Mouse (Mus musculus): ENCODE results near the gene Hnrnph2. TPM values are rescaled to one million over a fixed set of nuclear protein-coding genes. Genes with fewer than 3 reads are reported as not detected.

Hnrnph2 gene
- total RNA-seq, 2 experiments from 2014 or later: 132 to 133 TPM

DNA sequence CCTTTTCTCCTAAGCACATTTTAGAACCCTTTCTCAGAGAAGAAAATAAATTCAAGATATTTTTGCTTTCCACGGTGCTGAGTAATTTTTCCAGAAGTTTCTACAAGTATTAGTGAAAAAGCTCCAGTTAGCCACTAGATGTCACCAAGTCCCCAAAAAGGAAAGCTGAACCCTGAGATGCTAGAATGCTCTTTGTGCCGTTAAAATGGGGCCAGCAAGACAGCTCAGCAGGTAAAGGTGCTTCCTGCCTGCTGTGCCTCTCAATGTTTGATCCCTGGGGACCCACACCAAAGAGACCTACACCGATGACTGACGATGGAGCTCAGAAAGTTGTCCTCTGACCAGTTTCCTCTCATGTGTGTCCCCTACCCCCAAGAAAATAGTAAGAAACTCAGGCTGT lies 8.5 kb downstream of the Hnrnph2 start:
- DNase-seq (ENCODE audit: extremely low spot score in 1 of 2, low spot score in 2 of 2): no peak
- intact Hi-C loops (cut with DNase I): loop anchor here (10.0 kb wide), 1 partner anchor 305 kb away; no protein-coding TSS in a partner anchor

DNA sequence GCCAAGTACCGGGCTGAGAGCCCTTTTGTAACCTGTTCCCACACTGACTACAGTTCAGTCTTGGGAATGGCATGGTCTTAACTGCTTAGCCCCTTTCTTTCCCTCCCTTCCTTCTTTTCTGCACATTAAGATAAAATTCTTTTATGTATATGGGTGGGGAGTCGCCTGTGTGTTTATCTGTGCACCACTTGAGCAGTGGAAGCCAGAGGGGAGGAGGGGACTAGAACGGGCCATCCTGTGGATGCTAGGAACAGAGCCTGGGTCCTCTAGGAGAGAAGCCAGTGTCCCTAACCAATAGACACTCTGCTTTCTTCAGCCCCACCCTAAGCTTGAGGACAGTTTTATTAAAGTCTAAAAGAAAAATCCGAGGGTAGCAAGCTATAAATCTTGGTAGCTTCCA lies 10.0 kb downstream of the Hnrnph2 start:
- intact Hi-C loops (cut with DNase I): loop anchor here (5.0 kb wide), 1 partner anchor 106 kb away; the partner anchor contains the start of gene Armcx1
- no peak for DNase-seq (ENCODE audit: extremely low spot score in 1 of 2, low spot score in 2 of 2)

DNA sequence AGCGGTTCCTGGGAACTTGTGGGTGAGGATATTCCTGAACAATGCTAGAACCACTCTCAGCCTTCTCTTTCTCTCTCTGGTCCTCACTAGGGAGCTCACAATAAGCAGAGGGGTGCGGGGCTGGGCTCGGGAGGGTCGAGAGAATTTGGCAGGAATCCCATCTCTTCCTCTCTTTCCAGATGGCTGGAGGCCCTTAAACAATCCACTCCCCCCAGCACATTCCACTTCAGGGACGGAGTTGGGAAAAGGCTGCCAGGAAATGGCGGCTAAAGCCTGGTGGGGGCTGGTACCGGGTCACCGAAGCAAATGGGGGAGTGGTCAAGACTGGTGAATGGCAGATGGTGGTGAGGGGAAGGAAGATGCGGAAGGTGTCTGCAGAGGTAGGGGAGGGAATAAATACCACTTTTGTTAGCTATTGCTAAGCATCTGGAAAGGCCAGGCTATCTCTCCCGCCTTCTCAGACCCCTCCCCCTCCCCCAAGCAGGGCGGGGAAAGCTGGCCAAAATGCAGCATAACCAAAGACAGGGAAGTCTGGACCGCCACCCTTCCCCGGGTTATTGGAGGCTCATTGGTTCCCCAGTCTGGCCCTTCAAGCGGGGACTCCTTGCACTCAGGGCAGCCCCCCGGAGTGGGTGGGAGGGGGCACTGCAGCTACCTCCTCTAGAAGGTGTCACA lies 11.4 kb downstream of the Hnrnph2 start:
- intact Hi-C loops (cut with DNase I): loop anchor here (5.0 kb wide), 1 partner anchor 105 kb away; the partner anchor contains the start of gene Armcx1
- DNase-seq (ENCODE audit: extremely low spot score in 1 of 2, low spot score in 2 of 2): peak in 1 of 2 experiments; percentile 62

GRCm38 (mm10) chrX:134614306-134614705 lies 13.3 kb downstream of the Hnrnph2 start:
- no peak for DNase-seq (ENCODE audit: extremely low spot score in 1 of 2, low spot score in 2 of 2)
- intact Hi-C loops (cut with DNase I): loop anchor here (5.0 kb wide), 1 partner anchor 103 kb away; the partner anchor contains the start of gene Armcx1

GRCm38 (mm10) chrX:134619695-134620094 lies 18.7 kb downstream of the Hnrnph2 start:
- intact Hi-C loops (cut with DNase I): no loop called here
- no peak for DNase-seq (ENCODE audit: extremely low spot score in 1 of 2, low spot score in 2 of 2)

DNA sequence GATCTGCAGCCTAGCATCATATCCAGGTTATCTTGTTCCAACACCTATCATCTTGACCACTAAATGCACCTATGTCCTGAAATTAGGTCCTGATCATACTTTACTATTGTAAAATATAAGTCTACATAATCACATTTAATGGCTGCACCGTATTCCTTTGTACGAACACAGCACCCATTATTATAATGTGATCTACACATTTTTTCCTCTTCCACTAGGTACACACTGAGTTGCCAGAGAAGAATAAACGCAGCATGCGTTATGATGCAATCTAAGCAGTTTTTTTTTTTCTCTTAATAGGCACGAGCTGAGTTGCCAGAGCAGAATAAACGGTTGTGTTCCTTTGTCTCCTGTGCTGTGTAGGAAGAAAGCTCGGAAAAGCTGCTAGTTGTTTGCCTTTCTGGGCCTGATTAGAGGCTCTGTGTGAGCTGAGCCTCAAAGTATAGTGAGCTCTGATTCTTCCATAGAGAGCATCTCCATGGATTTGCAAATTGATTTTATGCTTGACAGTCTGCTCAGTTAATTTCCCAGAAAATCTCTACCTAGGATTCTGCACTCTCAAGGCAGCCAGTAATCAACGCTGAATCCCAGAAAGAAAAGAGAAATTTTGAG lies 19.4 kb downstream of the Hnrnph2 start:
- intact Hi-C loops (cut with DNase I): no loop called here
- no peak for DNase-seq (ENCODE audit: extremely low spot score in 1 of 2, low spot score in 2 of 2)

- intact Hi-C loops (cut with DNase I): no loop called here
Observed at GRCm38 (mm10) chrX:134621685-134622084, 20.7 kb downstream of the Hnrnph2 start.

DNA sequence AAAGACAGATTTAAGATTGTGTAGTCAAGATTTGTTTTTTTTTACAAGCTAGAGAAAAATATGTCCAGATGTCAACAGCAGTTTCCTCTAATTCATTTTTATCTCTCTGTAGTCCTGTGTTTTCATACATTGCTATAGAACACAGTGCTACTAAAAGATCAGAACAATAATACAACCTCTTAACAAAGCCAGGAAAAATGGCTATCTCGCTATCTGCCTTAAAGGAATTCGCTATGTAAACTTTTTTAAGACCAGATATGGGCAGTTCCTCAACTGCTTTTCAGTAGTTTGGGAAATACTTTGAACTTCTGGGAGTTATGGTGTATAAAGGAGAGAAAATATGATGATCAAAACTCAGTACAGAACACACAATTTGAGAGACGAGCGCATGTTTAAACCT lies 22.4 kb downstream of the Hnrnph2 start:
- DNase-seq (ENCODE audit: extremely low spot score in 1 of 2, low spot score in 2 of 2): no peak
- intact Hi-C loops (cut with DNase I): no loop called here

More at GRCm38 (mm10) chrX:134621685-134622084, 20.7 kb downstream of the Hnrnph2 start:
- DNase-seq (ENCODE audit: extremely low spot score in 1 of 2, low spot score in 2 of 2): no peak

DNA sequence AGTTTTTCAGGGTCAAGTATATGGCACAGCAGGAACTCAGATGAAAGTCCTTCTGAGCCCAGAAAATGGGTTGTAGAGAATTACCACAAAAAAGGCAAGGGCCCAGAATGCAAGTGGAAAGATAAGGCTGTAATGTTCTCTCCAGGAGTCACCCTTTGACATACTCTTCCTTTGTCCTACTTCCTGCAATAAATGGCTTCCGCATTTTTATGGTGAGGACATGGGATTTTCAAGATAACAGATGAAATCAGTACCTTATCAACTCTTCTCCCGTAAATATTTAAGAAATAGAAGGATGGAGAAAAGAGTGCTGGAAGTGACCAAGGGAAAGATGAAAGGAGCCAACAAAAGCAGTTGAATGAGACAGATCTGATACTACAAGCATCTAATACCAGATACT lies 27.2 kb downstream of the Hnrnph2 start:
- intact Hi-C loops (cut with DNase I): no loop called here
- no peak for DNase-seq (ENCODE audit: extremely low spot score in 1 of 2, low spot score in 2 of 2)

DNA sequence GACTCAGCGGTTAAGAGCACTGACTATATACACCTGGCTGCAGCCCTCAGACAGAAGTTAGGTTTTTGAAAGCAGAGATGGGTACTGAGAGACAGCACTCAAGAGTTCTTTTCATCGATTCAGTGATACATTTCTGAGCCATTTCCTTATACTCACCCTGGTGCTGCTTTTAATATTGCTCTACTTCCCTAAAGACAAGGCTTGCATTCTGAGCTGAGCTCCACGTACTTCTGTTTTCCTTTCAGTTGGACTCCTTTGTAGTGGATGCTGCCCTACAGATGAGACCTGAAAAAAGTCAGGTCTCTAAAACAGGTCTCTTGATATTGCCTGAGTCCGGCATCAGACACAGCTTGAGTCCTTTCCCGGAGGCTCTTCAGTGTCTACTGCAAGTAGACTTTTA lies 31.7 kb downstream of the Hnrnph2 start:
- intact Hi-C loops (cut with DNase I): no loop called here

DNA sequence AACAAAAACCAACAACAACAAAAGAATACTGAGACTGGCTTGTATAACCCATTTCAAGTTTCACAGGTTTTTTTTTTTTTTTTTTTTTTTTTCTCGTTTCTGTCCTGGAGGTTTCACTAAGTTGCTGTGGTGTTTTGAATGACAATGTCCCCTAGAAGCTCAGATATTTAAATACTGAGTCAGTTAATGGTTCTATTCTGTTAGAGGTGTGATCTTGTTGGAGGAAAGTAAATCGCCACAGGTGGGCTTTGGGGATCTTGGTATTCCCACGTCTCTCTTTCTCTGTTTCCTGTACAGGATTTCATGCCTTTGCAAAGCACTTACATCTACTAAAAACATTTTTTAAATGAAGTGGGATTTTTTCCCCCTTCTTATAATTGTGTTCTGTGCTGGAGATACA lies 34.1 kb downstream of the Hnrnph2 start:
- DNase-seq (ENCODE audit: extremely low spot score in 1 of 2, low spot score in 2 of 2): no peak
- intact Hi-C loops (cut with DNase I): no loop called here

More for the DNA sequence above, 31.7 kb downstream of the Hnrnph2 start:
- no peak for DNase-seq (ENCODE audit: extremely low spot score in 1 of 2, low spot score in 2 of 2)

DNA sequence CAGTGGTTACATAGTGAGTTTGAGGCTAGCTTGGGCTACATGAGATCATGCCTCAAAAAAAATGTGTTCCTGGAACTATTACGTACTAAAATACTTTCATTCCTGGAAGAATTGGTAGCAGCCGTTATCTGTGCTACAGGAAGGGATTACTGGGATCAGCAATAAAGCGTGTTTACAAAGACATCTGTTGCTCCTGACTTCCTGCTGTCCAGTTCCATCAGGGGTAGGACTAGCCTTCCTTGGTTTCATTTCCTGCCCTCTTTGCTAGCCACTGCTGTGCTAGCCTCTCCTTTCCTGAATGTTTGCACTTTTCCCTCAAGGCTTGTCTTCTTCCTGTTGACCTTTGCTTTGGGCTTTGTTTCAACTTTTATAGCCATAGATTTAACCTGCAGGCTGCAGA lies 34.9 kb downstream of the Hnrnph2 start:
- DNase-seq (ENCODE audit: extremely low spot score in 1 of 2, low spot score in 2 of 2): no peak
- intact Hi-C loops (cut with DNase I): no loop called here

DNA sequence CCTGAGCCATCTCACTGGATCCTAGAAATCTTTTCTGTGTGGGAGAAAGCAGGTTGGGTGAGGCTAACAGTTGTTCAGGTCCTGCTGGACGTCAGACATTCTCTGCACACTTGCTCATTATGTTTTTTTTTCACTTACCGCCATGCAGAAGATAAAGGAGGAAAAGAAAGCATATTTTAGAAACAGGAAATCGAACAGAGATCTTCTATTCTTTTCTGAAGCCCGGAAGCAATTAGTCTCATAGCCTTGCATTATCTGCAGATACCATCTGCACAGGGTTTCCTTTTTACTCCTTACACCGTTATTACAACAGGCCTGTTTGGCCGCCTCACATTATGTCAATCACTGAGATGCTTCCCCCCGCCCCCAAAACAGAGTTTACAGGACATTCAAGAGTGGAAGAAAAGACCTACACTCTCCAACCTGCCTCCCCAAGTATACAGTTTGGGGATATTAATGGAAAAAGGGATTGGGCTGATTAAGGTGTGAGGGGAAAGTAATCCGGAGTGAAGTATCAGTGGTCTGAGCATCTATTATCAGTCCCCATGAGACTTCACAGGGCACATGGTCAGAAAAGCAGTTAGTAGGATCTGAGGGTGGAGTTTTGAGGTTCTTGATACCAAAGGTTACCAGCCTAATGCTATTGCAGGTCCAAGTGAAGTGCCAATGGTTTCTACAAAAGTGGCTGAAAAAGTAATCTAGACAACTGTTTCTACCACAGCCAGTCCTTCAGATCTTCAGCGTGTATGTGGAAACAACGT lies 40.2 kb downstream of the Hnrnph2 start:
- intact Hi-C loops (cut with DNase I): no loop called here
- DNase-seq (ENCODE audit: extremely low spot score in 1 of 2, low spot score in 2 of 2): no peak

DNA sequence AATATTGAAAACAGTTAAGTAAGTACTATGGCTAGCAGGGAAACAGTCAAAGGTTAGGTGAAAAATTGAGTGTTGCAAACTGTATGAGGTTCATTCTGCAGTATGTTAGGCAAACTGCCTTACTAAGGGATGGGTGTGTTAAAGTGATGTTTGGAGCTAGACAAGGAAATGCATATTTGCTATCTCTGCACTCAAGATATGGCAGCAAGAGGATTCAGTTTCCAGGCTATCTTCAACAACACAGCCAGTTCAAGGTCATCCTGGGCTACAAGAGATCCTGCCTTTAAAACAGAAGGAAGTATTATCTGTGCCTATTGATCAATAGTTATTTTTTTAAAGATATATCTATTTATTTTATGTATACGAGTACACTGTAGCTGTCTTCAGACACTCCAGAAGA lies 45.4 kb downstream of the Hnrnph2 start:
- DNase-seq (ENCODE audit: extremely low spot score in 1 of 2, low spot score in 2 of 2): no peak
- intact Hi-C loops (cut with DNase I): loop anchor here (5.0 kb wide), 1 partner anchor 71 kb away; the partner anchor contains the start of gene Armcx1

GRCm38 (mm10) chrX:134647421-134647820 lies 46.4 kb downstream of the Hnrnph2 start:
- DNase-seq (ENCODE audit: extremely low spot score in 1 of 2, low spot score in 2 of 2): no peak
- intact Hi-C loops (cut with DNase I): loop anchor here (5.0 kb wide), 1 partner anchor 70 kb away; the partner anchor contains the start of gene Armcx1

GRCm38 (mm10) chrX:134648031-134648692 lies 47.2 kb downstream of the Hnrnph2 start:
- intact Hi-C loops (cut with DNase I): loop anchor here (5.0 kb wide), 1 partner anchor 69 kb away; the partner anchor contains the start of gene Armcx1
- DNase-seq (ENCODE audit: extremely low spot score in 1 of 2, low spot score in 2 of 2): peak; percentile 68 to 76

- intact Hi-C loops (cut with DNase I): no loop called here
- DNase-seq (ENCODE audit: extremely low spot score in 1 of 2, low spot score in 2 of 2): no peak
Observed at GRCm38 (mm10) chrX:134652061-134652460, 51.1 kb downstream of the Hnrnph2 start.

Data from left cerebral cortex, postnatal 10 days (tissue).